Mouse (Mus musculus): ENCODE measurements at regions not wholly inside any gene's neighbourhood (a gene's known extent, or its start where the extent isn't known, plus 50 kb on each side); places are given as distances from the start of the nearest gene placed in this dataset.

GRCm38 (mm10) chr12:107695438-107696267 is 207.2 kb downstream of the 3110018I06Rik start:
- TF ChIP-seq POLR2A (IDR thresholded peaks at IDR 0.05; ENCODE audit: extremely low read depth, insufficient read depth, low read length), result no peak
- no peak for TF ChIP-seq CTCF (IDR thresholded peaks at IDR 0.05; ENCODE audit: low read depth, low read length)
